Mouse (Mus musculus) lung, adult 2 months (tissue): ENCODE measurements around the gene Denr. TPM values are rescaled to one million over a fixed set of nuclear protein-coding genes. Genes with fewer than 3 reads are reported as not detected.

Source experiments
- DNase-seq: peaks from one replicate; pipeline ENCODE4 v3.0.0; 2022
- H3K4me1 ChIP-seq: fragments of 200-500 bp; 2 replicates; pipeline ENCODE4 v1.6.1; 2011; ENCODE audit warnings: low read length; ENCODE audit not compliant: control insufficient read depth, insufficient read depth
- H3K4me3 ChIP-seq: fragments of 200-500 bp; replicated peaks from 2 replicates; pipeline ENCODE3; 2011; ENCODE audit warnings: low read depth, mild to moderate bottlenecking, control low read depth, low read length; ENCODE audit errors: extremely low read depth
- CTCF ChIP-seq: fragments of 200-500 bp; IDR thresholded peaks from 2 replicates; pipeline ENCODE4 v1.5.1; 2011; ENCODE audit warnings: mild to moderate bottlenecking, low read length, control low read depth; ENCODE audit not compliant: insufficient read depth
- POLR2A ChIP-seq: fragments of 200-500 bp; IDR thresholded peaks from 2 replicates; pipeline ENCODE4 v1.6.1; 2011; ENCODE audit warnings: low read depth, mild to moderate bottlenecking, control low read depth, low read length, borderline replicate concordance; ENCODE audit errors: extremely low read depth
- WGBS: fragments of 180-500 bp; shearing (Covaris S2); methylation state at CpG from one replicate; pipeline ENCODE4 v1.1.7; 2018; 5-methylcytosine and 5-hydroxymethylcytosine counted together
- polyA plus RNA-seq: library from polyadenylated mRNA; depleted of rRNA; stranded (reverse); fragments of >200 nt; gene quantifications from 2 replicates; pipeline ENCODE4 v1.2.3, GENCODE M21; 2012; rRNA removed

The Denr gene
- polyA plus RNA-seq, result 18.7 and 20.3 TPM in 2 replicates

DNA sequence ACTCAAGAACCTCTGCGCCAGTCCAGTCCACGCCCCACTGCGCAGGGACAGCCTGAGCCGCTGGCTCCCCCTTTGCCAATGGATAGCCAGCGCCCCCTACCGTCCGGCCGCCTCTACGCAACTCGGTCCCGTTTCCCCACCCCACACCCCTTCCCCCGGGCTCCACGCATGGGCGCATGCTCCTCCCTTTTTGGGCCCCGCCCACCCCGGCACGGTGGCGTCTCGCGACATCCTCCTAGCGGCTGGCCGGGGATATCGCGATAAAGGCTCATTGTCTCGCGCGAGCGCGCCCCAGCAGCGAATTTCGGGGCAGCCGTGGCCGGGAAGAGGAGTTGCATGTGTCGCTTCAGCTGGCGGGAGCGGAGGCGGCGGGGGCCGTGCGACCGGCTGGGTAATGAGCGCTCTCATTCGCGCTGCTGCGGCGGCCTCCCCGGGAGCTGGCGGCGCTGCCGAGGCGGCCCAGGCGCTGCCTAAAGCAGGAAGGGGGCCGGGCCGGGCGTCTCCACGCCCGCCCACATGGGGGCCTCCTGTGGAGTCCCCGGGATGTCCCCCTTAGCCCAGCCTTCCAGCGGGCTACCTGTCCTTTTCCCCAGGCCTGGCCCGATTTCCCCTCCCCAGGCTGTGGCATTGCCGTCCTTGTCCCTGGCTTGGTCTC lies at the start of gene Denr:
Denr (plus strand) TSS at position 200 of the 655 bp plus-strand sequence.
- WGBS, result under 1% methylated on average over 61 of the region's 61 CpGs
- peak within 1 kb of the TSS; percentile 93 for H3K4me3 ChIP-seq
- peaks cover 4% of the 10 kb centered on the region; the same call in 1 of the 2 replicates for H3K4me1 ChIP-seq
- TF ChIP-seq CTCF, result peak; percentile 61
- TF ChIP-seq POLR2A, result peak; percentile 72; the same call in 1 of the 2 replicates
- peak; percentile 99 for DNase-seq

DNA sequence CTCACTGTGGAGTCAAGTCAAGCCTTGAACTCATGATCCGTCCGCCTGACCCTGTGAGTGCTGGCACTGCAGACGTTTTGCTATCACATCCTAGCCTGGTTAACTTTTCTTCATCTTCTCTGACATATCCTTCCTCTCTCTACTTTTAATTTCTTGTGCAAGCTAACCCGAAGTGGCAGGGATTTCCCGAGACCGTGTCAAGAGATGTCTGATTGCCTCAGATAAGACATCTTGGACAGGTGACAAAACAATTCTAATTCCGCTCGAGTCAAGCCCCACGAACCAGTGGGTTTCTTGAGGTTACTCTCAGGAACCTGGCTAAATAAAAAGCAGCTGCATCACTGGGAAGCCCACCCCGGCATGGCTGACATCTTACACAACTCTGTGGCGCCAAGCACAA lies 48.2 kb upstream of the Denr start:
- TF ChIP-seq CTCF (no peak), POLR2A (no peak)
- 48% methylated on average over 11 of the region's 11 CpGs for WGBS
- no peak for DNase-seq
- no peaks in the 10 kb centered on the region for H3K4me1 ChIP-seq
- H3K4me3 ChIP-seq, result no peak overlapping the region

DNA sequence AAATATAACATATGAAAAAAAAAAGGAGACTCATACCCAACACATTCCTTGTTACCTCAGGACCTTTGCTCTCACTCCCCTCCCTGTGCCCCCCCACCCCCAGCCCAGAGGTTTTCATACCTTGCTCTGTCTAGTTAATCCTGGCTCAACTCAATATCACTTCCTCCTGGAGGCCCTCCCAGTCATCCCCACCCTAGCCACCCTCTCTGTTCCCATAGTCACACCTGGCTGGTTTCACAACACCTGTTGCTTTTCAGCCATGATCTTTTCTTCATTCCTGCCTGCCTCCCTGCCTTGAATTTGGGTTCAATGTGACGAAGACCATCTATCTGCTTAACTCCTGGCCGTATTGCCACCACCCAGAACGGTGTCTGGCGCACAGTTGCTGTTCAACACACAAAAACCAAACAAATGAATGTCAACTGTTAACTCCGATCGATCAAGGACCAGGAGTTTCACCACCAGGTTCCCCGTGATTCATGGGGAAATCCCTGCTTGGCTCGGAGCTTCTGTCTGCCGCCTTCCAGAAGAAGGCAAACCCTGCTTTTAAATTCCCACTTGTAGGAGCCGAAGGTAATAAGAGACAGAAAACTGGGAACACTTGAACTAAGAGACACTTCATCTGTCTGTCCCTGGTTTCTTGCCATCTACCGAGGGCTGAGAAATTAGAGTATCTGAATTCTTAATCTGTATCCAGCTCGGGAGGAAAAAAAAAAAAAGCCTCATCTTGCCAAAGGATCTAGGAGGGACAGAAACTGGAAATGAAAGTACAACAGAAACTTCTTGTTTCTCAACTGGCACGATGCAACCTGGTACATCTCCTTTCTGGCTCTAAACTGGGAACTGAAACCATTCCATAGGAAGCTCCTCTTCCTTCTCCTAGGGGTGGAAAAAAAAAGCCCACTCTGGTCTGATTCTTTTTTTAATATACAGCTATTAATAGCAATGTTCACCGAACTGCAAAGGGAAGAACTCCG lies 44.3 kb upstream of the Denr start:
- Histone ChIP-seq H3K4me3 (peak overlapping the region; percentile 47), H3K4me1 (no peaks in the 10 kb centered on the region)
- DNase-seq, result peak; percentile 33
- TF ChIP-seq POLR2A (no peak), CTCF (no peak)
- 35% methylated on average over 15 of the region's 15 CpGs for WGBS

DNA sequence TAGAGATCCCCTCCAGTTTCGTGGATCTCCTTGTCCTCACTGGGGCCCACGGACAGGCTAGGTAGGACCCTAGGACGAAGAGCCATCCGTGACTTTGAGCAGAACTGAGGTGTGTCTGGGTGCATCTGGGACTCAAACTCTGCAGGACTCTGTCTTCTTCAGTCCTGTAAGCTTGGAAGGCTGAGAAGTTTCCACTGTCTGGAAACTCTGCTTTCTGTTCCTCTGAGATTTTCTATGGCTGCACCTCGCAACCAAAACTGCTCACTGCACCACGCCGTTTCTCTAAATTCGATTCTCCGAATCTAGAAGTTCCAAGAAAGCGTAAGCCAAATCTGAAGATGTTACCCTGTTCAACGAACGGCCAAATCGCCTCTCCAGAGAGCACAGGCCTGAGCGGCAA lies 43.0 kb upstream of the Denr start:
- WGBS, result 83% methylated on average over 14 of the region's 14 CpGs
- no peak overlapping the region for H3K4me3 ChIP-seq
- no peak for TF ChIP-seq CTCF
- TF ChIP-seq POLR2A, result no peak
- H3K4me1 ChIP-seq, result no peaks in the 10 kb centered on the region
- DNase-seq, result no peak

DNA sequence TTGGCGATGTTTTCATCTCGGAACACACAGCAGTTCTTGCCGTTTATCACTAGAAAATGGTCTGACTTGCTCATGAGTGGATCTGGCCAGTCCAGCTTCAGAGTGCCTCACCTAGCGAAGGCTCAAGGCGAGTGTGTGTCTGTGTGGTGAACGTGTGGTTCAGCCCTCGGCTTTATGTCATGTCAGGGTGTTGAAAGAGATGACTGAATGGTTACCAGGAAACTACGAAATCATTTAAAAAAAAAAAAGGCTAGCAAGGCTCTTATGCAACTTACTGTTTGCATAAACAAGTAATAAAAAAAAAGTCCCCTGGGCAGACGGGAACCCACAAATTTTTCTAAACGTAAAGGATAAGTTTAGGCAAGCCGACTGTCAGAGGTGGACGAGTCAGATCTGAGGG lies 41.6 kb upstream of the Denr start, which contains the start of gene Hcar2:
Hcar2 (minus strand) TSS at position 135 of the 400 bp plus-strand sequence.
- no peak for DNase-seq
- Histone ChIP-seq H3K4me1 (no peaks in the 10 kb centered on the region), H3K4me3 (no peak within 1 kb of the TSS)
- TF ChIP-seq CTCF, result no peak
- peak; percentile 52; the same call in 1 of the 2 replicates for TF ChIP-seq POLR2A
- WGBS, result 45% methylated on average over 12 of the region's 12 CpGs

DNA sequence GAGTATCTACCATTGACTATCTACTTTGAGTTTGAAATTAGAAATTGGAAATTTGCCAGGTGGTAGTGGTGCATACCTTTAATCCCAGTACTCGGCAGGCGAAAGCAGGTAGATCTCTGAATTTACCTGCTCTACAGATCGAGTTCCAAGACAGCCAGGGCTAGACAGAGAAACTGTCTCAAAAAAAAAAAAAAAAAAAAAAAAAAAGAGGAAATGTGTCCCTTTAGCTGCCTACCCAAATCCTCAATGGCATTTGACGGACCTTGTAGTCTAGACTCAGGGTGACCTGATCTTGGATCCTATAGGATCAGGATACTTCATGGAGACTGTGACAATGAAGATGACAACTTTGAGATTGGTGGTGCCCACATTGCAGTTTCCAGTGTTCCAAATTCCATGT lies 40.5 kb upstream of the Denr start:
- Histone ChIP-seq H3K4me3 (no peak overlapping the region), H3K4me1 (no peaks in the 10 kb centered on the region)
- WGBS, result 79% methylated on average over 4 of the region's 4 CpGs
- TF ChIP-seq CTCF (no peak), POLR2A (no peak)
- DNase-seq, result no peak

DNA sequence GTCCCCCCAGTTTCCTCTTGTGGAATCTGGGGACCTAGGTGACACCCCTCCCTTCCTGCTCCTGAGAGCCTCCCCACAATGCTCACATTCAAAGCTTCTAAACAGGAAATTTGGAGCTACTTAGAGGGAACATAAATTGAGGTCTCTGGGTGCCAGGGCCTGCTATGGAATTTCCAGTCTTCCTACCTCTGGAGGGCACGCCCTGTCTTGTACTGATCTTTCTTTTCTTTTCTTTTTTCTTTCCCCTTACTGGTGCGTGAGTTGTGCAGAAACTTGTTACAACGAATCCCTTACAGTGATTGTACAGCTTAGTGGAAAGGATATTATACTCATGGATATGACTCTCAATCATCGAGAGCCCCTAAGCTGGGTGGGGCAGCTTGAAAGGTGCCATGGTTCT lies 37.4 kb upstream of the Denr start:
- H3K4me3 ChIP-seq, result no peak overlapping the region

DNA sequence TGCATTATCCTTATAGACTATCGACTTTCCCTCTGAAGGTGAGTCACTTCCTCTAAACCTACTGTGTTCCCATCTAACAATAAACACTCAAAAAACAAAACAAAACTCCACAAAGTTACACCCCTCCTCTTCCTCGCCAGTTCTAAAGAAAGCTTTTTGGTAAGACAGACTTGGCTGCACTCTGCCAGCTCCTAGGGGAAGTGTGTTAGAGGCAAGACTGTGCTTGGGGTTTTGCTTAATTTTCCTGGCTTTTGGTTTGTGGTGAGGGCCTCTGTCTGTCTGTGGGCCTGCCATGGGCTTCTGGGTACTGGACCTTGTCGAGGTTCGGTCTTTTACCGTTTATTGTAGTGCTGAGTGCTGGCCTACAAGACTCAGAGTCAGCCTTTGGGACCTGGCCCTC lies 32.8 kb upstream of the Denr start:
- no peak for TF ChIP-seq POLR2A
- TF ChIP-seq CTCF, result no peak
- Histone ChIP-seq H3K4me3 (no peak overlapping the region), H3K4me1 (no peaks in the 10 kb centered on the region)
- WGBS, result 67% methylated on average over 5 of the region's 5 CpGs
- DNase-seq, result no peak

More for the DNA sequence above, 37.4 kb upstream of the Denr start:
- TF ChIP-seq CTCF (no peak), POLR2A (no peak)
- no peak for DNase-seq
- 63% methylated on average over 4 of the region's 4 CpGs for WGBS
- no peaks in the 10 kb centered on the region for H3K4me1 ChIP-seq

DNA sequence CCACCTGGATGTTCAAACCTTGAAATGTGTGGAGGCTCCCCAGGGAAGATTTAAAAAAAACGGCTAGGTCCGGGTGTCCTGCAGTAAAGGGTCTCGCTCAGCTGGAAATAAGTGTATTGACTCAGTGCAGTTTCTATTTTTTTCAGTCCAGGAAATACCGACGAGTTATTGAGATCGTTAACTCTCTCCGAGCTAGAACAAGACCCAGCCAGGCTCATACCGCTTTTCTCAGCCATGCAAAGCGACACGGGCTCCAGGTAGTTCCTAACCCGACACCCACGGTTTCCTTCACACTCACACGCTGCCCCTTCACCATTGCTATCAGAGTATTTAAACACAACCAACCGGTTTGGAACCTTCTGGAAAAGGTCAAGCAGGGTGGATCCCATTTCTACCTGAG lies 28.9 kb upstream of the Denr start:
- WGBS, result 20% methylated on average over 14 of the region's 14 CpGs
- H3K4me3 ChIP-seq, result no peak overlapping the region
- no peak for TF ChIP-seq CTCF
- peaks cover 5% of the 10 kb centered on the region; the same call in 1 of the 2 replicates for H3K4me1 ChIP-seq
- no peak for DNase-seq

DNA sequence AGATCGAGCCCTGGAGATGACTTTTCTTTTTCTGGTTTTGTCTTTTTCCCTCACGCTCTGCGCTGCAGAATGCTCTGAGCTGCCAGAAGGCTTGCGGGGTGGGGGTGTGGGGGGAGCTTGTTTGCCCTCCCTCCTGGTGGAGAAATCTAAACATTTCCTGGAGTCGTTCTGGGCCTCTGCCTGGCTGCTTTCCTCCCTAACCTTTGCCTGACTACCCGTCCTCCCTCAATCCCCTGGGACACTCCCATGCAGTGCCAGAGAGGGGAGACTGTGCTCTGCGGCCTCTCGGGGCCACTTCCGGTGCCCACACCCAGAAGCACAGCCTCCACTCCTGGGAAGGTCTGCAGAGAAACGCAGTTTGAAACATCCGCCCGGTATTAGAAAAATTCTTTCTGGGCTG lies 27.0 kb upstream of the Denr start, which contains the start of gene Hcar1:
Hcar1 (minus strand) TSS at position 93 of the 400 bp plus-strand sequence.
- Histone ChIP-seq H3K4me1 (peaks cover 5% of the 10 kb centered on the region; the same call in 1 of the 2 replicates), H3K4me3 (no peak within 1 kb of the TSS)
- TF ChIP-seq CTCF (no peak), POLR2A (no peak)
- 24% methylated on average over 12 of the region's 12 CpGs for WGBS
- DNase-seq, result no peak
